Mouse (Mus musculus) CH12.LX (cell line): ENCODE measurements around the gene Dnajc10. TPM values are rescaled to one million over a fixed set of nuclear protein-coding genes. Genes with fewer than 3 reads are reported as not detected.

Experiments used
- DNase-seq: peaks from one replicate; pipeline ENCODE4 v3.0.0-alpha.2; 2013; ENCODE audit errors: extremely low read depth
- H3K27ac ChIP-seq: 2 replicates; pipeline ENCODE4 v1.5.1; 2012; ENCODE audit warnings: low read depth, mild to moderate bottlenecking, control low read depth, moderate library complexity; ENCODE audit not compliant: insufficient read depth
- H3K27me3 ChIP-seq: replicated peaks from 2 replicates; pipeline ENCODE3; 2012; ENCODE audit warnings: inconsistent platforms
- H3K36me3 ChIP-seq, 2 experiments: replicated peaks in 1 of 2; 2 replicates each; pipeline versions ENCODE3 to v1.6.1; 2012; ENCODE audit warnings: inconsistent platforms in 1 of 2, low read length in 1 of 2, mild to moderate bottlenecking in 1 of 2, mixed read lengths in 1 of 2, moderate library complexity in 1 of 2; ENCODE audit not compliant: control insufficient read depth in 1 of 2, insufficient read depth in 1 of 2
- H3K4me1 ChIP-seq, 2 experiments: 2 replicates each; pipeline ENCODE4 v1.6.1; 2012; ENCODE audit warnings: inconsistent platforms in 1 of 2, moderate library complexity in 1 of 2; ENCODE audit not compliant: insufficient read depth in 2 of 2, control insufficient read depth in 1 of 2
- H3K4me2 ChIP-seq: 2 replicates; pipeline ENCODE4 v1.6.1; 2012; ENCODE audit warnings: low read depth, mild to moderate bottlenecking, control low read depth; ENCODE audit not compliant: poor library complexity, insufficient read depth, severe bottlenecking
- H3K4me3 ChIP-seq, 3 experiments: fragments of 150-350 bp in 1 of 3; sonication (generic) in 1 of 3; replicated peaks in 1 of 3; 2 replicates each; pipeline versions ENCODE3 to v1.5.1; 2011 to 2012; ENCODE audit warnings: low read depth in 2 of 3, low read length in 2 of 3, mild to moderate bottlenecking in 2 of 3, moderate library complexity in 2 of 3, control low read depth in 1 of 3, improper control_type of control experiment in 1 of 3, inconsistent platforms in 1 of 3, mixed read lengths in 1 of 3; ENCODE audit not compliant: poor library complexity in 1 of 3
- H3K79me2 ChIP-seq: replicated peaks from 2 replicates; pipeline ENCODE4 v1.6.1; 2012; ENCODE audit warnings: mild to moderate bottlenecking, moderate library complexity; ENCODE audit not compliant: control insufficient read depth, poor library complexity, insufficient read depth, severe bottlenecking; ENCODE audit errors: extremely low read depth
- H3K9ac ChIP-seq: 2 replicates; pipeline ENCODE4 v1.6.1; 2012; ENCODE audit warnings: low read depth, mild to moderate bottlenecking, control low read depth, moderate library complexity; ENCODE audit not compliant: insufficient read depth
- H3K9me3 ChIP-seq: replicated peaks from 2 replicates; pipeline ENCODE3; 2012; ENCODE audit warnings: low read length, inconsistent platforms, mixed read lengths
- ELF1 ChIP-seq: IDR thresholded peaks from 2 replicates; pipeline ENCODE4 v1.6.1; 2014; ENCODE audit warnings: low read depth, mild to moderate bottlenecking, inconsistent platforms, low read length, improper control_type of control experiment
- GABPA ChIP-seq: IDR thresholded peaks from 2 replicates; pipeline ENCODE4 v1.6.1; 2012; ENCODE audit warnings: low read depth, low read length, improper control_type of control experiment, inconsistent platforms; ENCODE audit not compliant: insufficient replicate concordance
- HCFC1 ChIP-seq: IDR thresholded peaks from 2 replicates; pipeline ENCODE4 v1.6.1; 2012; ENCODE audit warnings: low read depth, mild to moderate bottlenecking, inconsistent platforms, low read length, improper control_type of control experiment
- IRF4 ChIP-seq: IDR thresholded peaks from 2 replicates; pipeline ENCODE4 v1.6.1; 2014; ENCODE audit warnings: low read depth, mild to moderate bottlenecking, inconsistent platforms, low read length, improper control_type of control experiment
- MAFK ChIP-seq: IDR thresholded peaks from 2 replicates; pipeline ENCODE4 v1.6.1; 2011; ENCODE audit warnings: low read length, improper control_type of control experiment; ENCODE audit not compliant: insufficient replicate concordance
- MAX ChIP-seq: IDR thresholded peaks from 2 replicates; pipeline ENCODE4 v1.6.1; 2011; ENCODE audit warnings: low read length, improper control_type of control experiment
- MXI1 ChIP-seq: IDR thresholded peaks from 2 replicates; pipeline ENCODE4 v1.6.1; 2011; ENCODE audit warnings: mild to moderate bottlenecking, low read depth, low read length, improper control_type of control experiment
- MYC ChIP-seq: IDR thresholded peaks from 2 replicates; pipeline ENCODE4 v1.6.1; 2011; ENCODE audit warnings: low read depth, mild to moderate bottlenecking, improper control_type of control experiment, low read length
- NRF1 ChIP-seq: IDR thresholded peaks from 2 replicates; pipeline ENCODE4 v1.6.1; 2014; ENCODE audit warnings: low read depth, mild to moderate bottlenecking, inconsistent platforms, low read length, improper control_type of control experiment, moderate library complexity
- PAX5 ChIP-seq: IDR thresholded peaks from 2 replicates; pipeline ENCODE4 v1.6.1; 2012; ENCODE audit warnings: low read length, inconsistent platforms, mixed read lengths
- POLR2A ChIP-seq: IDR thresholded peaks from 2 replicates; pipeline ENCODE4 v1.6.1; 2011; ENCODE audit warnings: low read depth, mild to moderate bottlenecking, improper control_type of control experiment, low read length
- POLR2AphosphoS2 ChIP-seq: IDR thresholded peaks from 2 replicates; pipeline ENCODE4 v1.6.1; 2011; ENCODE audit warnings: low read depth, low read length, improper control_type of control experiment
- RCOR1 ChIP-seq: conservative IDR thresholded peaks from 2 replicates; pipeline ENCODE4 v1.6.1; 2012; ENCODE audit warnings: low read depth, mild to moderate bottlenecking, inconsistent platforms, low read length, improper control_type of control experiment
- SIN3A ChIP-seq: IDR thresholded peaks from 2 replicates; pipeline ENCODE4 v1.6.1; 2012; ENCODE audit warnings: low read length, improper control_type of control experiment, inconsistent platforms
- TBP ChIP-seq: conservative IDR thresholded peaks from 2 replicates; pipeline ENCODE4 v1.6.1; 2011; ENCODE audit warnings: low read depth, low read length, improper control_type of control experiment
- TCF12 ChIP-seq: IDR thresholded peaks from 2 replicates; pipeline ENCODE4 v1.6.1; 2014; ENCODE audit warnings: low read depth, mild to moderate bottlenecking, inconsistent platforms, low read length, improper control_type of control experiment
- USF1 ChIP-seq: IDR thresholded peaks from 2 replicates; pipeline ENCODE4 v1.6.1; 2014; ENCODE audit warnings: low read depth, mild to moderate bottlenecking, inconsistent platforms, low read length, improper control_type of control experiment
- USF2 ChIP-seq: conservative IDR thresholded peaks from 2 replicates; pipeline ENCODE4 v1.6.1; 2011; ENCODE audit warnings: low read depth, low read length, improper control_type of control experiment
- ZC3H11A ChIP-seq: IDR thresholded peaks from 2 replicates; pipeline ENCODE4 v1.6.1; 2012; ENCODE audit warnings: low read depth, mild to moderate bottlenecking, inconsistent platforms, low read length, improper control_type of control experiment
- ZKSCAN1 ChIP-seq: IDR thresholded peaks from 2 replicates; pipeline ENCODE4 v1.6.1; 2012; ENCODE audit warnings: low read depth, inconsistent platforms, low read length, improper control_type of control experiment, borderline replicate concordance
- dilution Hi-C: fragments of 300-500 bp; cut with MboI; formaldehyde crosslinking; loops from 2 replicates; pipeline ENCODE4 v1.14.3; 2020; ENCODE audit warnings: low sequenced_read_pairs; ENCODE audit not compliant: extremely low pct_unique_long_range_greater_than_20kb, extremely low pct_ligation_motif_present
- in situ Hi-C: fragments of 300-500 bp; cut with MboI; formaldehyde crosslinking; loops from 3 replicates; pipeline ENCODE4 v1.14.3; 2019; ENCODE audit warnings: low sequenced_read_pairs, low pct_ligation_motif_present, low pct_unique_long_range_greater_than_20kb, mixed read lengths
- polyA plus RNA-seq: library from polyadenylated mRNA; unstranded; fragments of >175 nt; gene quantifications from 2 replicates; pipeline ENCODE4 v1.2.1, GENCODE M21; 2012; ENCODE audit warnings: low read depth; ENCODE audit not compliant: insufficient read length
- total RNA-seq, 2 experiments: library from RNA; depleted of rRNA; stranded (reverse); fragments of 300-350 nt in 1 of 2; fragments of >200 nt in 1 of 2; gene quantifications; 2 replicates each; pipeline ENCODE4 v1.2.3; 2012 to 2014

Dnajc10 gene
- total and polyA plus RNA-seq, 3 experiments: 48.3 to 81.3 (median 65.1) TPM

DNA sequence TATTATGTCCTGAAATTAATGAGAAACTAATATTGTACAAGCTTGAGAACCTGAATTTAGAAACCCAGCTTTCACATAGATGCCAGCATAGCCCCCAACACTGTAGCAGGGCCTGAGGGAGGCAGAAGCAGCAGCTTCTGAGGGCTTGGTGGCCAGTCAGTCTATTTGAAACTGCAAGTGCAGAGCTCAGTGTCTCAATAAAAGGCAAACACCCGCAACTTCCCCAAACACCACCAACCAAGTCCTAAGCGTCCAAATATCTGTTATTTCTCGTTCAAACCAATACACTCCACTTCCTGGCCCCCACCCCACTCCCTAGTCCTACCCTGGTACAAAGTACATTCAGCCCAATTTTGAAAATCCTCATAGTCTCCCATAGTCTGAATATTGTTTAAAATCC is 16.9 kb upstream of the Dnajc10 start:
- Histone ChIP-seq H3K9ac (no peak overlapping the region), H3K36me3 (no peaks in the 10 kb centered on the region), H3K4me2 (no peak overlapping the region), H3K4me3 (no peak overlapping the region), H3K4me1 (no peaks in the 10 kb centered on the region), H3K27ac (no peak overlapping the region), H3K27me3 (no peaks in the 10 kb centered on the region)
- TF ChIP-seq ZKSCAN1 (no peak), IRF4 (no peak), TCF12 (no peak), PAX5 (no peak), MXI1 (no peak), HCFC1 (no peak), MYC (no peak), USF2 (no peak), SIN3A (no peak)
- TF ChIP-seq, all 38 proteins: peak for 0
- dilution Hi-C loops: no loop called here
- DNase-seq: no peak
- in situ Hi-C loops: no loop called here
- H3K79me2 ChIP-seq: no peaks in the 10 kb centered on the region
- H3K9me3 ChIP-seq: no peaks in the 10 kb centered on the region

DNA sequence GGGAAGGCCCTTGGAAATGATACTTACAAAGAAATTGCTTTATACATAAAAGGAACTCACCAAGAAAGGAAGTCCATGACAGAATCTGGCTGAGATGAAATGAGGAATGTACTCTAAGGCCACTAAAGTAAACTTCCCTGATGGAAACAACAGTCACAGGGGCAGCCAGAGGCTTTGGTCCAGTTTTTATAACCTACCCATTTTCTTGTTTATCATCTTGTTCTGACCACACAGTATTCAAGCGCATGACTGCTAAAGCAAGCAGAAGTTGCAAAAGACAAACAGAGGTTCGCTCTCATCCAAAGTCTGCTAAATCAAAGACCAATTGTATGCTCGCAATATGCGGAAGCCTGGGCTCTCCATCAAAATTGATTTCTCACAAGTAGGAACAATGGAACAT is 14.5 kb upstream of the Dnajc10 start:
- TF ChIP-seq RCOR1 (no peak), IRF4 (no peak), ZC3H11A (no peak), ZKSCAN1 (no peak), TBP (no peak), POLR2AphosphoS2 (no peak), USF2 (no peak), ELF1 (no peak), MXI1 (no peak), GABPA (no peak), USF1 (no peak), MAFK (no peak), SIN3A (no peak), POLR2A (no peak), NRF1 (no peak), MAX (no peak)
- TF ChIP-seq, all 38 proteins: peak for 0
- no peaks in the 10 kb centered on the region for H3K79me2 ChIP-seq

More for the DNA sequence above, 14.5 kb upstream of the Dnajc10 start:
- H3K27ac ChIP-seq: no peak overlapping the region
- H3K4me1 ChIP-seq: peaks cover 6% of the 10 kb centered on the region in 2 experiments; a peak in 3 of 4 replicates
- dilution Hi-C loops (no loop called here), in situ Hi-C loops (no loop called here)
- no peaks in the 10 kb centered on the region for H3K27me3 ChIP-seq
- no peaks in the 10 kb centered on the region for H3K36me3 ChIP-seq
- no peak overlapping the region for H3K4me3 ChIP-seq
- no peak overlapping the region for H3K9ac ChIP-seq
- no peaks in the 10 kb centered on the region for H3K9me3 ChIP-seq
- no peak for DNase-seq
- no peak overlapping the region for H3K4me2 ChIP-seq
